Mouse (Mus musculus) c-Kit-positive CD71-negative TER-119-negative erythroid progenitor cells, embryonic 14.5 days (primary cell): ENCODE data around the gene Il4ra.

Source experiments
- DNase-seq: peaks from one replicate; pipeline ENCODE4 v3.0.0-alpha.2; 2013; ENCODE audit warnings: low read depth

Gene Il4ra

GRCm38 (mm10) chr7:125549916-125550315, 2.0 kb upstream of the Il4ra start:
- DNase-seq = no peak

GRCm38 (mm10) chr7:125550881-125551381, 989 bp upstream of the Il4ra start:
- no peak for DNase-seq

GRCm38 (mm10) chr7:125552851-125553555, 1.1 kb downstream of the Il4ra start:
- no peak for DNase-seq

- no peak for DNase-seq
Measured at GRCm38 (mm10) chr7:125553653-125554428, 1.9 kb downstream of the Il4ra start.

- DNase-seq = no peak
Measured at GRCm38 (mm10) chr7:125554456-125555114, 2.7 kb downstream of the Il4ra start.

GRCm38 (mm10) chr7:125555351-125555872, 3.5 kb downstream of the Il4ra start:
- DNase-seq = peak; percentile 56

- DNase-seq = no peak
Measured at GRCm38 (mm10) chr7:125556096-125556495, 4.2 kb downstream of the Il4ra start.

- no peak for DNase-seq
Measured at GRCm38 (mm10) chr7:125556865-125557264, 4.9 kb downstream of the Il4ra start.

- DNase-seq = no peak
Measured at GRCm38 (mm10) chr7:125558401-125558945, 6.6 kb downstream of the Il4ra start.

- DNase-seq = no peak
Measured at GRCm38 (mm10) chr7:125558997-125559396, 7.1 kb downstream of the Il4ra start.

- DNase-seq = no peak
Measured at GRCm38 (mm10) chr7:125559537-125559936, 7.6 kb downstream of the Il4ra start.

- DNase-seq = no peak
Measured at GRCm38 (mm10) chr7:125560146-125560785, 8.3 kb downstream of the Il4ra start.

GRCm38 (mm10) chr7:125561085-125561690, 9.3 kb downstream of the Il4ra start:
- DNase-seq = no peak

- DNase-seq = no peak
Measured at GRCm38 (mm10) chr7:125562413-125562812, 10.5 kb downstream of the Il4ra start.

- DNase-seq = no peak
Measured at GRCm38 (mm10) chr7:125563093-125563492, 11.2 kb downstream of the Il4ra start.

- no peak for DNase-seq
Measured at GRCm38 (mm10) chr7:125564316-125565024, 12.6 kb downstream of the Il4ra start.

GRCm38 (mm10) chr7:125565516-125566285, 13.8 kb downstream of the Il4ra start:
- no peak for DNase-seq

- DNase-seq = no peak
Measured at GRCm38 (mm10) chr7:125566420-125566819, 14.5 kb downstream of the Il4ra start.

GRCm38 (mm10) chr7:125568888-125569287, 17.0 kb downstream of the Il4ra start:
- DNase-seq = no peak

- DNase-seq = no peak
Measured at GRCm38 (mm10) chr7:125571891-125572290, 20.0 kb downstream of the Il4ra start.
